Mouse (Mus musculus) hindbrain, embryonic 12.5 days (tissue): ENCODE results near the gene Lsmem1. TPM values are rescaled to one million over a fixed set of nuclear protein-coding genes. Genes with fewer than 3 reads are reported as not detected.

Experiments used
- ATAC-seq: fragments of 200-750 bp; cut with Nextera tagmentation; 2 replicates; pipeline ENCODE4 v1.8.0; 2017; ENCODE audit warnings: moderate TSS enrichment; ENCODE audit not compliant: low FRiP score
- H3K27ac ChIP-seq: fragments of 300-500 bp; sonication (generic); 2 replicates; pipeline ENCODE4 v1.5.1; 2016; ENCODE audit warnings: mild to moderate bottlenecking
- H3K27me3 ChIP-seq: fragments of 300-500 bp; sonication (generic); 2 replicates; pipeline ENCODE4 v1.6.1; 2016; ENCODE audit warnings: mild to moderate bottlenecking
- H3K36me3 ChIP-seq: fragments of 300-500 bp; sonication (generic); 2 replicates; pipeline ENCODE4 v1.6.1; 2016; ENCODE audit warnings: mild to moderate bottlenecking
- H3K4me1 ChIP-seq: fragments of 300-500 bp; sonication (generic); 2 replicates; pipeline ENCODE4 v1.6.1; 2016
- H3K4me2 ChIP-seq: fragments of 300-500 bp; sonication (generic); replicated peaks from 2 replicates; pipeline ENCODE4 v1.6.1; 2016; ENCODE audit warnings: mild to moderate bottlenecking
- H3K4me3 ChIP-seq: fragments of 300-500 bp; sonication (generic); 2 replicates; pipeline ENCODE4 v1.5.1; 2016; ENCODE audit warnings: mild to moderate bottlenecking
- H3K9ac ChIP-seq: fragments of 300-500 bp; sonication (generic); 2 replicates; pipeline ENCODE4 v1.6.1; 2016; ENCODE audit warnings: mild to moderate bottlenecking, moderate library complexity
- H3K9me3 ChIP-seq: fragments of 300-500 bp; sonication (generic); replicated peaks from 2 replicates; pipeline ENCODE4 v1.6.1; 2016; ENCODE audit warnings: mild to moderate bottlenecking
- WGBS: fragments of 180-500 bp; shearing (Covaris S2); methylation state at CpG from one replicate; pipeline ENCODE4 v1.1.7; 2016; 5-methylcytosine and 5-hydroxymethylcytosine counted together
- polyA plus RNA-seq: library from polyadenylated mRNA; unstranded; fragments of >200 nt; fragmentation: Nextera tagmentation; extraction: Ambion mirVana; gene quantifications from 2 replicates; pipeline ENCODE4 v1.2.1, GENCODE M21; 2016

The Lsmem1 gene
- 0.31 TPM in 1 of 2 replicates, not detected in the other for polyA plus RNA-seq

DNA sequence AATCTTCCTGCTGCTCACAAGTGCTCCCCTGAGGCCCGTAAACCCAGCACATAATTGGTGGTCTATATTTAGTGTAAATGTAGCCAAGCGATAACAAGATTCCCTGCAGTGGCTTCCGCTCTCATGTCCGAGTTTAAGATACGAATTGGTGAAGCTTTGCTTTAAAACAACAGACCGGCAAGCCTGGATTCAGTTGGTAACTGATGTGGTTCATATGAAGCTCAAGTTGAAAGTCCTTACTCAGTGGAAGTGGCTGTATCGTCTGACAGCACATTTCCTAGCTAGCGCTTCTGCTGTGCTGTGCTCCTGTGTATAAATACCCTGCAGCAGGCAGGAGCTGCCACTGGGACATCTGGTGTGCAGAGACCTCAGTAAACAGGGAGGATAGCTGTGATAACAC is at the start of gene Lsmem1:
Gene Lsmem1, minus strand, starts transcription at position 189 of the 400 bp plus-strand sequence.
- H3K9ac ChIP-seq = no peak within 1 kb of the TSS
- no peak for ATAC-seq

DNA sequence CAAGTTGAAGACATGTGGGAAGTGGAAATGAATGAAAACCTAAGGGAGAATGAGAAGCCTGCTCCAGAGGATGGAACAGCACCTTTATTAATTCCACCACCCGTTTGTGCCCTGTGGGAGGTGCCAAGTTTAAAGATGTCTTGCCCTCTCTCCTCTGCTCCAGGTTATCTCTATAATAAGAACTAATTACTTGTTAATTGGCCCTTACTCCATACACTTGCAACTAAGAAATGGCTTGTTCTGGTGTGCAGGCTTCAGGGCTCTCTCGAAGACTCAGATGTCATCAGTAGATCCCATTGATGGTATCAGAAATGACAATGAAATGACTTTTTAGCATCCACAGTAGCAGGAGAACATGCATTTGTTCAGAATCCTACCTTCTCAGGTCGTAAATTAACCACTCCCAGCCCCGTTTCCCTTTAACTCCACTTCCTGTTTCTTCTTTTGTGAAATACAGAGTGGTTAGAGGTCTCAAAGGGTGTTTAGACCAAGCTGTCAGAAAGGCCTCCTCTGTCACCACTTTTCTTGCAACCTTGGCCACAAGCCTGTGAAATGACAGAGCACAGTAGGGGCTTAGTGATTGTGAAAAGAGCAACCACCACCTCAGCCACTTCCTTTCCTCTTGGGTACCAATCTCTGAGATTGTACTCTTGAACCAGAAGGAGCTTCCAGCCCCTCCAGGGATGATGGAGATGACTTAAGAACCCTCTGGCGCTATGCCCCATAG is 49.3 kb upstream of the Lsmem1 start, which contains the start of gene Ifrd1:
Gene Ifrd1, minus strand, starts transcription at position 51 of the 727 bp plus-strand sequence.
- Histone ChIP-seq H3K4me3 (no peak within 1 kb of the TSS), H3K27ac (no peak within 1 kb of the TSS), H3K4me2 (no peak within 1 kb of the TSS), H3K27me3 (no peaks in the 10 kb centered on the region), H3K36me3 (no peaks in the 10 kb centered on the region), H3K4me1 (peaks cover 7% of the 10 kb centered on the region), H3K9ac (no peak within 1 kb of the TSS), H3K9me3 (no peaks in the 10 kb centered on the region)
- no peak for ATAC-seq
- 79% methylated on average over 5 of the region's 5 CpGs for WGBS

More for the DNA sequence above, at the start of gene Lsmem1:
- no peak within 1 kb of the TSS for H3K4me3 ChIP-seq
- H3K36me3 ChIP-seq = peaks cover 24% of the 10 kb centered on the region
- WGBS = 85% methylated on average over 8 of the region's 8 CpGs
- H3K9me3 ChIP-seq = no peaks in the 10 kb centered on the region
- H3K4me2 ChIP-seq = no peak within 1 kb of the TSS
- H3K27ac ChIP-seq = no peak within 1 kb of the TSS
- H3K27me3 ChIP-seq = no peaks in the 10 kb centered on the region
- H3K4me1 ChIP-seq = no peaks in the 10 kb centered on the region

- Histone ChIP-seq H3K27ac (no peak overlapping the region), H3K4me1 (peaks cover 11% of the 10 kb centered on the region), H3K9me3 (no peaks in the 10 kb centered on the region), H3K4me3 (no peak overlapping the region), H3K4me2 (no peak overlapping the region), H3K27me3 (no peaks in the 10 kb centered on the region), H3K9ac (no peak overlapping the region), H3K36me3 (no peaks in the 10 kb centered on the region)
- no peak for ATAC-seq
- WGBS = 71% methylated on average over 6 of the region's 6 CpGs
These were observed 48.7 kb upstream of the Lsmem1 start for GRCm38 (mm10) chr12:40247976-40248375.

DNA sequence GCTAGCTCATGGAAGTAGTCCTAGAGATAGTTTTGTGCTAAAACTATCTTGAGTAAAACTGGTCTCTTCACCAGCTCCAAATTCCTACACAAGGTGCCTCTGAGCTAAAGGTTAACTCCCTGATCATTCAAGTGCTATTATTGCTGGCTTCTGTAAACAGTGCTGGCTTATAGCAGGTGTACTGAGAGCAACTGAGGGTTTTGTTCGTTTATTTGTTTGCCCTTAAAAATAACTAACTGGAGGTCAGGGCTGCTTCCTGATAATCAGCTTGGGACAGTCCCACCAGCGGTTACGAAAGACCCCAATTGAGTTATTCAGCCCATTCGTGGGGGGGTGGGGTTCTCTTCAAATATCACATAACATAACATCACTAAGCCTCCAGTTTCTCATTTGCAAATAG is 48.1 kb upstream of the Lsmem1 start:
- H3K27ac ChIP-seq = no peak overlapping the region
- no peak overlapping the region for H3K4me2 ChIP-seq
- no peaks in the 10 kb centered on the region for H3K27me3 ChIP-seq
- no peak for ATAC-seq
- H3K36me3 ChIP-seq = no peaks in the 10 kb centered on the region
- peaks cover 11% of the 10 kb centered on the region for H3K4me1 ChIP-seq
- no peaks in the 10 kb centered on the region for H3K9me3 ChIP-seq
- no peak overlapping the region for H3K9ac ChIP-seq
- H3K4me3 ChIP-seq = no peak overlapping the region
- 86% methylated on average over 4 of the region's 4 CpGs for WGBS

GRCm38 (mm10) chr12:40245434-40245970 is 46.2 kb upstream of the Lsmem1 start:
- Histone ChIP-seq H3K4me3 (no peak overlapping the region), H3K4me2 (no peak overlapping the region), H3K4me1 (peaks cover 16% of the 10 kb centered on the region), H3K27ac (no peak overlapping the region), H3K9ac (no peak overlapping the region), H3K9me3 (no peaks in the 10 kb centered on the region), H3K27me3 (no peaks in the 10 kb centered on the region), H3K36me3 (no peaks in the 10 kb centered on the region)
- WGBS = 90% methylated on average over 7 of the region's 7 CpGs
- no peak for ATAC-seq

- Histone ChIP-seq H3K9me3 (no peaks in the 10 kb centered on the region), H3K27ac (no peak overlapping the region), H3K36me3 (no peaks in the 10 kb centered on the region), H3K4me1 (peaks cover 16% of the 10 kb centered on the region), H3K9ac (no peak overlapping the region), H3K4me2 (no peak overlapping the region), H3K27me3 (no peaks in the 10 kb centered on the region), H3K4me3 (no peak overlapping the region)
- 92% methylated on average over 5 of the region's 5 CpGs for whole genome bisulfite sequencing
- ATAC-seq = no peak
These were observed 45.6 kb upstream of the Lsmem1 start for GRCm38 (mm10) chr12:40244926-40245325.

GRCm38 (mm10) chr12:40243821-40244221 is 44.5 kb upstream of the Lsmem1 start:
- Histone ChIP-seq H3K4me2 (no peak overlapping the region), H3K9me3 (no peaks in the 10 kb centered on the region), H3K4me3 (no peak overlapping the region), H3K27ac (no peak overlapping the region), H3K4me1 (peaks cover 16% of the 10 kb centered on the region), H3K9ac (no peak overlapping the region; the same call in 1 of the 2 replicates), H3K36me3 (no peaks in the 10 kb centered on the region), H3K27me3 (no peaks in the 10 kb centered on the region)
- 52% methylated on average over 11 of the region's 11 CpGs for WGBS
- peak; percentile 44; the same call in 1 of the 2 replicates for ATAC-seq

GRCm38 (mm10) chr12:40243241-40243640 is 44.0 kb upstream of the Lsmem1 start:
- Histone ChIP-seq H3K4me1 (peaks cover 16% of the 10 kb centered on the region), H3K9me3 (no peaks in the 10 kb centered on the region), H3K36me3 (no peaks in the 10 kb centered on the region), H3K9ac (no peak overlapping the region), H3K27me3 (no peaks in the 10 kb centered on the region), H3K4me2 (no peak overlapping the region), H3K4me3 (no peak overlapping the region), H3K27ac (no peak overlapping the region)
- WGBS = 66% methylated on average over 4 of the region's 4 CpGs
- ATAC-seq = no peak; the same call in 1 of the 2 replicates

DNA sequence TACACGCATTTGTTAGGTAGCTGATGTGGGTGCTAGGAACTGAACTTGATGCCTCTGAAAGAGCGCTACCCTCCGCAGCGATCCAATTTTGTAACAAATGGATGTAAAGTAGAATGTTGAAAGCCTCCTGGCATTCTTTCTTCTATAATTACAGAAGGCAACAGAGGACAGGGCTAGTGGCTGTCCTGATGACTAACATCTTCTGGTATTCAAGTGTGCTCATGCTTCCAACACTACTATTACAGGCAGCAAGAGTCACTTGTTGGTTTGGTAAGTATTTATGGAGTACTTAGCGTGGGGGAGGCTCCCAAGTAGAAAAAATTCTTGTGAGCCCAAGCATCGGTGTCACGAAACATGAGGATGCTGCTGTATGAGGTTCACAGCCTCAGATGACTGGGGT is 39.9 kb upstream of the Lsmem1 start:
- Histone ChIP-seq H3K4me1 (peaks cover 14% of the 10 kb centered on the region), H3K27me3 (no peaks in the 10 kb centered on the region), H3K36me3 (no peaks in the 10 kb centered on the region), H3K4me3 (no peak overlapping the region), H3K9me3 (no peaks in the 10 kb centered on the region), H3K4me2 (no peak overlapping the region), H3K9ac (no peak overlapping the region), H3K27ac (no peak overlapping the region)
- 98% methylated on average over 7 of the region's 7 CpGs for WGBS
- no peak for ATAC-seq

DNA sequence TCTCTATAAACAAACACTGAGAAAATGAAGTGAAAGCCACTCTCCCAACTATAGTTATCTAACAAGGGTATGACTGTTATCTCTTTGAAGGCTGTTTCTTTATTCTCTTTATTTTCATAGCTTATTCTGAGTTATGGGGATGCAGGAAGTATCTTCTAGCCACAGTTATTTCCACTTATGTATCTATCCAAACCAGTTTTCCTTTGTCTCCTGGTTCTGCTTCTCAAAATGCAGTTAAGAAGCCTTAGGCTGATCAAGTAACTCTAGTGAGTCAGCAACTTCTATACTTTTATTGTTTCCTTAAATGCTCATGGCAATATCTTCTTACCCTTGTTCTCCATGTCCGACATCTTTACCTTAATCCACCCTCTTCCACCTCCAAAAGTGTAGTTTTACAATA is 32.9 kb upstream of the Lsmem1 start:
- ATAC-seq = no peak
- Histone ChIP-seq H3K4me1 (no peaks in the 10 kb centered on the region), H3K36me3 (no peaks in the 10 kb centered on the region), H3K9me3 (no peaks in the 10 kb centered on the region), H3K27me3 (no peaks in the 10 kb centered on the region), H3K4me2 (no peak overlapping the region), H3K4me3 (no peak overlapping the region), H3K27ac (no peak overlapping the region), H3K9ac (no peak overlapping the region)
- WGBS = 98% methylated on average over 1 of the region's 1 CpGs

GRCm38 (mm10) chr12:40231632-40232031 is 32.3 kb upstream of the Lsmem1 start:
- Histone ChIP-seq H3K36me3 (no peaks in the 10 kb centered on the region), H3K4me3 (no peak overlapping the region), H3K27ac (no peak overlapping the region), H3K4me2 (no peak overlapping the region), H3K27me3 (no peaks in the 10 kb centered on the region), H3K4me1 (no peaks in the 10 kb centered on the region), H3K9ac (no peak overlapping the region), H3K9me3 (no peaks in the 10 kb centered on the region)
- 98% methylated on average over 2 of the region's 2 CpGs for WGBS
- ATAC-seq = no peak

GRCm38 (mm10) chr12:40224171-40224880 is 25.0 kb upstream of the Lsmem1 start:
- Histone ChIP-seq H3K4me3 (no peak overlapping the region), H3K36me3 (no peaks in the 10 kb centered on the region), H3K9me3 (no peaks in the 10 kb centered on the region), H3K27ac (no peak overlapping the region), H3K4me2 (no peak overlapping the region), H3K27me3 (no peaks in the 10 kb centered on the region), H3K4me1 (peaks cover 12% of the 10 kb centered on the region), H3K9ac (no peak overlapping the region)
- ATAC-seq = no peak
- 96% methylated on average over 9 of the region's 9 CpGs for WGBS
